Mouse (Mus musculus) lung, postnatal 0 days (tissue): ENCODE measurements around the gene Cfap61.

ENCODE experiments used
- CTCF ChIP-seq: IDR thresholded peaks from 2 replicates; pipeline ENCODE4 v1.5.1; 2016; ENCODE audit warnings: antibody characterized with exemption, mild to moderate bottlenecking
- EP300 ChIP-seq: IDR thresholded peaks from 2 replicates; pipeline ENCODE4 v1.6.1; 2016; ENCODE audit warnings: antibody characterized with exemption, mild to moderate bottlenecking, control low read depth

- TF ChIP-seq CTCF (no peak), EP300 (no peak)
Observed at GRCm38 (mm10) chr2:146058791-146059190, 124.2 kb downstream of the Cfap61 start.
